Mouse (Mus musculus) T-helper 1 cell (primary cell): ENCODE measurements around the gene Fgfr2.
"Not testable (repeated sequence)": the region's sequence is repeated elsewhere in the genome, so short reads cannot be mapped to it uniquely, and the experiment has no call there.

Experiments
- in situ Hi-C: fragments of 300-600 bp; cut with MboI, MseI; formaldehyde crosslinking; loops from one replicate; pipeline ENCODE4 v1.15.1; 2025; ENCODE audit warnings: high pct_unique_total_duplicates

Gene Fgfr2

GRCm38 (mm10) chr7:130153363-130153969 is 2969.7 kb downstream of the Fgfr2 start:
- in situ Hi-C loops = no loop called here

DNA sequence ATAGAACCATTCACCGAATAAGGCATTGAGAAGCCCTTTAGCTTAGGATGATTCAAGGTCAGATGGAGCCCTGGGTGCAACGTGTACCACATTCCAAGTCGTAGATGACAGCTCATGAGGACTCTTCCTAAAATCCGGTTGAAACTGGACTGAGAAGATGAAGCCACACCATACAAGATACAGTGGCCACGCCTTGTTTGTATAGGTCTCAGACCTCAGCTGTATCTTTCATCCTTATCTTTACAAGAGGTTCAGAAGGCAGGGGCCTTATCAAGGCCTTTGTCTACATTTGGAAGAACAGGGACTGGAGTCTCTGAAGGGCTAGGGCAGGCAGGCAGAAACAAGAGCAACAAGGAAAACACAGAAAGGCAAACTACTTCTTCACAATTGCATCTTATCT is 2974.2 kb downstream of the Fgfr2 start:
- in situ Hi-C loops = no loop called here

GRCm38 (mm10) chr7:130147230-130147629 is 2975.9 kb downstream of the Fgfr2 start:
- in situ Hi-C loops = no loop called here

- in situ Hi-C loops = no loop called here
These were observed 2977.9 kb downstream of the Fgfr2 start for GRCm38 (mm10) chr7:130145211-130145610.

DNA sequence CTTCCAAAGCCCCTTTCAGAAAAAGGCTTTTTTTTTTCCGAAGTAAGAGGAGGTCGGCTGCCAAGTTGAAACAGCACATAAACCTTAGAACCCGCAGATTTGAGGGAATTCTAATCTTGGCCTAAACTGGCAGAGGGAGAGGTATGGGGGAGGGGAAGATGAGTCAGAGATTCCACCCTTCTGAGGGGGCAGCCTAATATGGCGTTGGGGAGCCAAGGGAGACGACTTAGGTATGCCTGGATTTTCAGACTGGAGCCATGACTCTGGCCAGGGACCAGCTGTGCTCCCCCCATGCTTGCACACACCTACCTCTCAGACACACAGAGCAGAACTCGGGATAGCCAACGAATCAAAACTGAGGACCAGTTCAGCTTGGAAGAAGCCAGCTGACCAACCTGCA is 2979.8 kb downstream of the Fgfr2 start:
- in situ Hi-C loops = no loop called here

DNA sequence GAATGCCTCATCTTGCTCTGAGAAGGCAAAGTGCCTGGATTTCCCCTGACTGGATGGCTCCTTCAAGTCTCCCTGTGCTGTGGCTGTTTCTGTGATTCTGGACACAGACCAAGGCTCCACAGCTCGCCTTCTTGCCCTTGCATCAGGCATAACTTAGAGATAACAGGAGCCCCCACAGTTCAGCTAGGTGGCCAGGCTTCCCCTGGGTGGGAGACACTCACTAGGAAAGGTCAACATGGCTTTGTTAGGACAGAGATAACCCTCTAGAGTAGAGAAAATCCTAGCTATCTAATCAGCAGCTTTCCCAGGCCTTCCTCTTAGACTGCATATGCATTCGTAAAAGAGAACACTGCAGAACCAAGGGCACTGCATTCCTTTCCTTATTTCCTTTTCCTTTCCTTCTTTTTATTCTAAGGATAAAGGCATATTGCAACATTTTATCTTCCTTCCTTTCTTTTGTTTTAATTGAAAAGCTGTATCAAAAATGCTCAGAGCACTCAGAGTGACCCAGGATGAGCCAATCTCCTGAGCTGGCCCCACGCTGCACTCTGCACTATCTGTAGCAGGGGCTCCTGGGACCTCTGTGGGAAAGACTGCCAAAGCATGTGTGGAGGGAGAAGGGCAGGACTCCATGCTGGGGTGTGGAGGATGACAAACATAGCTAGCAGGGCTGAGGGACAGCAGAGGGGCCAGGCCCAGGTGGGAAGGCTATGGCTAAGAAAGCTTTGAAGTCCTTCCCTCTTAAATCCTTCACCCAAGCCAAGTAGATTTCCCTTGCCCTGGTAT is 2981.9 kb downstream of the Fgfr2 start:
- in situ Hi-C loops = no loop called here

- in situ Hi-C loops = no loop called here
These were observed 2988.2 kb downstream of the Fgfr2 start for GRCm38 (mm10) chr7:130134924-130135365.

- in situ Hi-C loops = not testable (repeated sequence)
These were observed 2988.7 kb downstream of the Fgfr2 start for GRCm38 (mm10) chr7:130134428-130134827.

DNA sequence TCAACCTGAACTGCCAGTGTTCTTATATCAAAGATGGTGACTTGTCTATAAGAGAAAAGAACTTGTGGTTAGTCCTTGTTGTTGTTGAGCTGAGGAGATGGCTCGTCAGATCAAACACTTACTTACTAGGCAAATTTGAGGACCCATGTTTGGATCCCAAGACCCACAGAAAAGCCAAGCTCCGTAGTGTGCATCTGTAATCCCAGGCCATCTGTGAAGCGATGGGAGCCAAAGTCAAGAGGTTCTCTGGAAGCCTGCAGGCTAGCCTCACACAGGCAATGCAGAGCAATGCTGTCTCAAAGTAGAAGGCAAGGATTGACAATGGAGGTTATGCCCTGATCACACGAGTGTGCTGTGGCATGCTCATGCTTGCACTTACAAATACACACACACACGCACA is 2992.9 kb downstream of the Fgfr2 start:
- in situ Hi-C loops = no loop called here

GRCm38 (mm10) chr7:130129359-130129960 is 2993.7 kb downstream of the Fgfr2 start:
- in situ Hi-C loops = no loop called here

- in situ Hi-C loops = no loop called here
These were observed 3001.6 kb downstream of the Fgfr2 start for GRCm38 (mm10) chr7:130121507-130121906.

DNA sequence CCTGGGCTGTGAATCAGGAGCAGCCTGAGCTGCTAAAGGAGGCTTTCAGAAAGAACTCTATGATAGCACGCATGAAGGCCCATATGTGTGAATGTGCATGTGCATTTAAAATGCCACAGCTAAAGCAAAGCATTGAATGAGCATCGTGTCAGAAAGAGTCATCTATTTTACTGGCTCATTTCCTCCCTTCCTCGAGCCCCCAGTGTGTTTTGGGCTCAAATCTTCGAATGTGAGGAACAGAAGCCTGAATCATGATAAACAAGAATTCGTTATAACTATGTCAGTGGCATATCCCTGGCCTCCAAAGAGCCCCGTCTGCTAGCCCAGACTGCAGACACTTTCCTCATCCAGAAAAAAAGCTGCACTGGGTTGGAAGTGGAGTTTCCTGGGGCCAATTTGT is 3003.7 kb downstream of the Fgfr2 start:
- in situ Hi-C loops = no loop called here

- in situ Hi-C loops = no loop called here
These were observed 3004.4 kb downstream of the Fgfr2 start for GRCm38 (mm10) chr7:130118726-130119125.

- in situ Hi-C loops = no loop called here
These were observed 3005.6 kb downstream of the Fgfr2 start for GRCm38 (mm10) chr7:130117466-130118123.

DNA sequence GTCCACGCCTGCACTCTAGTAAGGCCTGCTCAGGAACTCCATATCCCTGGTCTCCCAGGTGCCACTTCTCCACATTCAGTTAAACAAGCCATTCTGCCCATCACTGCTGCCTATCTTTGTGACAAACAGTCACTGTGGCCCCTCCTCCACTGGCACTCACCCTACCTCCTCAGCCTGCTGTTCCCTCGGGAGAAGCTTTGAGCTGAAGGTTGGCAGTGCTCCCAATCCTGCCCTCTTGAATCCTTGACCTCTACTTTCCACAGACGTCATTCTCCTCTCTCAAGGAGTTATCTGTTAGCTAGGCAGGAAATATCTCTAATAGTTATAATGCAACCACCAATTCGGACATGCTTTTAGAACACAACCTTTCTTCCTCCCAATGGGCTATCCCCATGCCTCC is 3008.7 kb downstream of the Fgfr2 start:
- in situ Hi-C loops = no loop called here
